Mouse (Mus musculus): ENCODE measurements around the gene 1700123L14Rik. TPM values are rescaled to one million over a fixed set of nuclear protein-coding genes. Genes with fewer than 3 reads are reported as not detected.

1700123L14Rik gene
- polyA plus RNA-seq, 1 experiment from 2014 or later, result 0.17 TPM

DNA sequence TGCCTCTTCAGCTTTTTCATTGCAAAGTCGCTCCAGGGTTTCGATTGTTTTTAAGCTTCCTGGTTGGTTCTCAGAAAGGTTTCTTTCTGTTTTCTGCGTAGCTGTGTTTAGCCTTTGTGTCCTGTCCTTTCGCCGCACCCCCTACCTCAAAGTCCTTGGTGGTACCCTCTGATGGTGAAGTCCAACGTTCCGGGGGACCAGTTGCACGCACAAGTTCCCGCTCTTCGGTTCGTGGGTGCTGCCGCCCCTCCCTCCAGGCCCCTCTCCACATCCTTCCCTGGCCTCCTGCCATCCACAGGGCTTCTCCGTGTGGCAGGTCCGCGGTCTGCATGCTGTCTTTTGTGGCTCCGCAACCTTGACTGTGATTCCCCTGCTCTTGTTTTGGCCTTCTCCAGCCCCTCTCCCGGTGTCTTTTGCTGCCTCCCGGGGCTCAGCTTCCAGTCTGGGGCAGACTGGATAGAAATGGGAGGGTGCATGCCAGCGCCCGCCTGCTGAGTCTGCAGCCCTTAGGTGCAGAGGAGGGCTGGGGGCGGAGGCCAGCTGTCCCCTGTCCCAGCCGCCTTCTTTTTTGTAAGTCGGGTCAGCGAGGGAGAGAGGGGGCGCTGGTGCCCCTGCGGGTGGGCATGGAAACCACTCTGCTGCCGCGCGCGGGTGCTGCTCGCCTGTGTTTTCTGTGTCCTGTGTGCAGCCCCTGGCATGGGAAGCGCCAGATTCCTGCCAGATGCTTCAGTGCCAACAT is 49.3 kb downstream of the 1700123L14Rik start:
- H3K27me3 ChIP-seq (ENCODE audit: control insufficient read depth, insufficient read depth, low read length), result no peaks in the 10 kb centered on the region
- ATAC-seq (ENCODE audit: low FRiP score) (peak; percentile 81; the same call in 1 of the 2 replicates), DNase-seq (ENCODE audit: low spot score) (peak; percentile 48)
- peak overlapping the region; percentile 51 for H3K4me3 ChIP-seq (replicated peaks; ENCODE audit: low read length)
- peak overlapping the region; percentile 82 for H3K9ac ChIP-seq
- peak overlapping the region; percentile 72 for H3K27ac ChIP-seq
- WGBS, result under 1% methylated on average over 31 of the region's 32 CpGs
- H3K4me2 ChIP-seq (replicated peaks), result peak overlapping the region; percentile 92
- H3K9me3 ChIP-seq (ENCODE audit: control insufficient read depth, low read length), result no peaks in the 10 kb centered on the region
- peaks cover 35% of the 10 kb centered on the region for H3K4me1 ChIP-seq (replicated peaks; ENCODE audit: control insufficient read depth, insufficient read depth, low read length)
- no peaks in the 10 kb centered on the region for H3K36me3 ChIP-seq (replicated peaks; ENCODE audit: control insufficient read depth, insufficient read depth)

DNA sequence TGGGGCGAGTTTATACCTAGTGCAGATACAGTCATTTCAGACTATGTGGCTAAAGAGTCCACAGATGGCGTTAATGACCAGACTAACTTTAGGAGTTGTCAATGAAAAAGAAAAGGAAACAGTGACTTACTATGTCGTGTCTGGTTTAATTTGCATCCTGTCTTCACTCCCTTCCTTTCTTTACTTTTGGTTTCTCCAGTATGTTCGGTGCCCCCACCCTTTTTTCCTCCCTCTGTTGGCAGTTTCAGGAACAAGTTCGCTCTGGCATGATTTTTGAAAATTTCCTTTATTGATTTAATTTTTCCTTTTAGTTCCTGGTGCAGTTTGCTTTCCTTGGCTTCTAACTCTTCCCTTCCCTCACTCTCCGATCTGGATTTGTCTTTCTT is 49.9 kb downstream of the 1700123L14Rik start:
- no peaks in the 10 kb centered on the region for H3K9me3 ChIP-seq (ENCODE audit: control insufficient read depth, low read length)
- DNase-seq (ENCODE audit: low spot score) (peak; percentile 36), ATAC-seq (ENCODE audit: low FRiP score) (no peak)
- no peaks in the 10 kb centered on the region for H3K36me3 ChIP-seq (replicated peaks; ENCODE audit: control insufficient read depth, insufficient read depth)
- 15% methylated on average over 6 of the region's 6 CpGs for WGBS
- peak overlapping the region; percentile 92 for H3K4me2 ChIP-seq (replicated peaks)
- H3K4me3 ChIP-seq (replicated peaks; ENCODE audit: low read length), result peak overlapping the region; percentile 51
- H3K9ac ChIP-seq, result peak overlapping the region; percentile 82
- H3K27ac ChIP-seq, result peak overlapping the region; percentile 72; the same call in 1 of the 2 replicates
- no peaks in the 10 kb centered on the region for H3K27me3 ChIP-seq (ENCODE audit: control insufficient read depth, insufficient read depth, low read length)
- H3K4me1 ChIP-seq (replicated peaks; ENCODE audit: control insufficient read depth, insufficient read depth, low read length), result peaks cover 35% of the 10 kb centered on the region

Other genes starting within 250 kb of the 1700123L14Rik start
- 21.2 and 22.8 TPM in 2 replicates for gene Fam19a1, start 53.1 kb downstream of the 1700123L14Rik start, polyA plus RNA-seq (2014; fragmentation: Nextera tagmentation; extraction: Ambion mirVana)

Data from hindbrain, embryonic 14.5 days (tissue).